Mouse (Mus musculus): ENCODE measurements around the gene Cyp3a11. TPM values are rescaled to one million over a fixed set of nuclear protein-coding genes. Genes with fewer than 3 reads are reported as not detected.
"Not testable (repeated sequence)": the region's sequence is repeated elsewhere in the genome, so short reads cannot be mapped to it uniquely, and the experiment has no call there.

Gene Cyp3a11
- polyA plus RNA-seq, 1 experiment: 0.03 TPM

DNA sequence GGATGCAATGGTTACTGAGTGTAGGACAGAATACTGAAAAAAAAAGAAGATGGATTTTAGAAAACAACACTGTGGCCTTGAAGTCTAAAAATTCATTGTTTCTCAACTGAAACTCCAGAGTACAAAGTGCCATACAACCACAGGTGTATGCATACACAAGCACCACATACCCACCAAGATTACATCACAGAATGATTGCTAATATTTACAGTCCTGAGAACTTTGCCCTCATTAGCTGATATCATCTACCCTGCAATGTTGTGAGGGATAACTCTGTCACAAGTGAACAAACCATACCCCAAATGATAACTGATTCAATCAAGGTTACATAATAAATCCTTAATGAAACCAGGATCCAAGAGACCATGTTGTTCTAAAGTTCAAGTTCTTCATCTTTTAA, 1.4 kb upstream of the Cyp3a11 start:
- Histone ChIP-seq H3K4me1 (ENCODE audit: control insufficient read depth, insufficient read depth, low read length) (no peaks in the 10 kb centered on the region), H3K4me3 (ENCODE audit: insufficient read depth, low read depth, low read length) (no peak overlapping the region), H3K27ac (ENCODE audit: insufficient read depth, low read depth, low read length) (no peak overlapping the region), H3K36me3 (ENCODE audit: control insufficient read depth, insufficient read depth, low read length) (no peaks in the 10 kb centered on the region), H3K27me3 (replicated peaks; ENCODE audit: control insufficient read depth, insufficient read depth, low read length) (no peaks in the 10 kb centered on the region)
- TF ChIP-seq CTCF (conservative IDR thresholded peaks at IDR 0.05; ENCODE audit: insufficient read depth, insufficient read length, low read depth, low read length) (no peak), POLR2A (IDR thresholded peaks at IDR 0.05; ENCODE audit: low read depth, low read length) (no peak)
- DNase-seq: no peak

DNA sequence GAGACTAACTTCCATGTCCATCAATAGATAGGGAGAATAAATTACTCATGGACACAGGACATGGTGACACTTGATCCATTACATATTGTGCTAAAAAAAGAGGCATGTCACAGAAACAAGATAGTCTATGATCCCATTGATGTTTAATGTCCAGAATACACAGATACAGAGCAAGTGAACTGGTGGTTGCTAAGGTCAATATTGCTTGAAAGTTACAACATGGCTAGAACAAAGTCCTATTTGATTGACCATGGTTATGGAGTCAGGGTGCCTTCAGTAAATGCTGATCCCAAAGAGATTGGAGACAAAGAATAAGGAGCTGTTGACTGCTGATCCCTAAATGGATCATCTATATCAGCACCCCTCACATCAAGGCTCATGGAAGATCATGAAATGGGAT, 12.3 kb downstream of the Cyp3a11 start:
- H3K27me3 ChIP-seq (replicated peaks; ENCODE audit: control insufficient read depth, insufficient read depth, low read length); H3K27ac ChIP-seq (ENCODE audit: insufficient read depth, low read depth, low read length); H3K36me3 ChIP-seq (ENCODE audit: control insufficient read depth, insufficient read depth, low read length); H3K4me3 ChIP-seq (ENCODE audit: insufficient read depth, low read depth, low read length); DNase-seq; H3K4me1 ChIP-seq (ENCODE audit: control insufficient read depth, insufficient read depth, low read length): not testable (repeated sequence)

DNA sequence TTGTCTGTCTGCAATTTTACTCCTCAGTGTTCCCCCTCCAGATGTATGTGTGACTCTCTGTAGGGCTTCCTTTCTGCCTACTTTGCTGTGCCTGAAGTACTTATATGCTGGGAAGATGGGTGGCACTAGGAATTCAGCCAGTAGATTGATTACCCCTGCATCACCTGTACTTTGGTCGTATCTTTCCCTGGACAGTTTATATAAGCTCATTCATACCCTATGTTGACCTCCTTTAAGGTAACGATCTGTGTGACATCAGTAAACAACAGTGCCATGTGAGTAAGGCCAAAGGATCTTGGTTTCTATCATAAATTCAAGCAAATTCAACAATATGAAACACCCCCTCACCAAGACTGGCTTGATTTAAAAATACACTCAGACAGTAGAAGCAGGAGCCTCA, 74.0 kb downstream of the Cyp3a11 start, which contains the start of gene Cyp3a44:
Gene Cyp3a44 (minus strand): TSS at position 79 of the 400 bp plus-strand sequence.
- H3K4me1 ChIP-seq (ENCODE audit: control insufficient read depth, insufficient read depth, low read length); H3K4me3 ChIP-seq (ENCODE audit: insufficient read depth, low read depth, low read length); H3K36me3 ChIP-seq (ENCODE audit: control insufficient read depth, insufficient read depth, low read length); H3K27me3 ChIP-seq (replicated peaks; ENCODE audit: control insufficient read depth, insufficient read depth, low read length); H3K27ac ChIP-seq (ENCODE audit: insufficient read depth, low read depth, low read length); DNase-seq: not testable (repeated sequence)
- 68% methylated on average over 2 of the region's 2 CpGs for WGBS

Other genes with a start within 250 kb of the Cyp3a11 start
- not detected in 2 replicates for gene Cyp3a41a, start 159.8 kb downstream of the Cyp3a11 start, polyA plus RNA-seq (2012; rRNA removed)
- gene Cyp3a44, start 74.1 kb downstream of the Cyp3a11 start, polyA plus RNA-seq (2012; rRNA removed): not detected in 2 replicates
- not detected in 2 replicates for gene Cyp3a25, start 129.7 kb upstream of the Cyp3a11 start, polyA plus RNA-seq (2012; rRNA removed)
- gene Cyp3a59, start 199.3 kb upstream of the Cyp3a11 start, polyA plus RNA-seq (2012; rRNA removed): not detected in 2 replicates

Data from kidney, adult 2 months (tissue).